Mouse (Mus musculus) limb, embryonic 13.5 days (tissue): ENCODE measurements around the gene Rhox3e. TPM values are rescaled to one million over a fixed set of nuclear protein-coding genes. Genes with fewer than 3 reads are reported as not detected.
"Not testable (repeated sequence)": the region's sequence is repeated elsewhere in the genome, so short reads cannot be mapped to it uniquely, and the experiment has no call there.

Experiments
- ATAC-seq: fragments of 200-750 bp; cut with Nextera tagmentation; 2 replicates; pipeline ENCODE4 v1.8.0; 2017; ENCODE audit warnings: low read depth, moderate number of reproducible peaks, moderate TSS enrichment; ENCODE audit not compliant: low FRiP score
- H3K27ac ChIP-seq: fragments of 300-500 bp; sonication (generic); 2 replicates; pipeline ENCODE4 v1.5.1; 2015; ENCODE audit warnings: inconsistent platforms, mild to moderate bottlenecking, moderate library complexity
- H3K27me3 ChIP-seq: fragments of 300-500 bp; sonication (generic); 2 replicates; pipeline ENCODE4 v1.6.1; 2015; ENCODE audit warnings: mild to moderate bottlenecking, inconsistent platforms
- H3K36me3 ChIP-seq: fragments of 300-500 bp; sonication (generic); 2 replicates; pipeline ENCODE4 v1.6.1; 2015; ENCODE audit warnings: inconsistent platforms, mild to moderate bottlenecking, moderate library complexity
- H3K4me1 ChIP-seq: fragments of 300-500 bp; sonication (generic); 2 replicates; pipeline ENCODE4 v1.6.1; 2015; ENCODE audit warnings: inconsistent platforms
- H3K4me2 ChIP-seq: fragments of 300-500 bp; sonication (generic); replicated peaks from 2 replicates; pipeline ENCODE4 v1.6.1; 2015; ENCODE audit warnings: inconsistent platforms, mild to moderate bottlenecking, moderate library complexity
- H3K4me3 ChIP-seq: fragments of 300-500 bp; sonication (generic); 2 replicates; pipeline ENCODE4 v1.5.1; 2015; ENCODE audit warnings: moderate library complexity, mild to moderate bottlenecking, inconsistent platforms
- H3K9ac ChIP-seq: fragments of 300-500 bp; sonication (generic); 2 replicates; pipeline ENCODE4 v1.6.1; 2015; ENCODE audit warnings: mild to moderate bottlenecking, inconsistent platforms
- H3K9me3 ChIP-seq: fragments of 300-500 bp; sonication (generic); 2 replicates; pipeline ENCODE4 v1.6.1; 2016; ENCODE audit warnings: inconsistent platforms
- WGBS: fragments of 180-500 bp; shearing (Covaris S2); methylation state at CpG from one replicate; pipeline ENCODE4 v1.1.7; 2015; 5-methylcytosine and 5-hydroxymethylcytosine counted together
- polyA plus RNA-seq: library from polyadenylated mRNA; unstranded; fragments of >200 nt; fragmentation: Nextera tagmentation; extraction: Ambion mirVana; gene quantifications from 2 replicates; pipeline ENCODE4 v1.2.1, GENCODE M21; 2015

Rhox3e gene
- not detected in 2 replicates for polyA plus RNA-seq

DNA sequence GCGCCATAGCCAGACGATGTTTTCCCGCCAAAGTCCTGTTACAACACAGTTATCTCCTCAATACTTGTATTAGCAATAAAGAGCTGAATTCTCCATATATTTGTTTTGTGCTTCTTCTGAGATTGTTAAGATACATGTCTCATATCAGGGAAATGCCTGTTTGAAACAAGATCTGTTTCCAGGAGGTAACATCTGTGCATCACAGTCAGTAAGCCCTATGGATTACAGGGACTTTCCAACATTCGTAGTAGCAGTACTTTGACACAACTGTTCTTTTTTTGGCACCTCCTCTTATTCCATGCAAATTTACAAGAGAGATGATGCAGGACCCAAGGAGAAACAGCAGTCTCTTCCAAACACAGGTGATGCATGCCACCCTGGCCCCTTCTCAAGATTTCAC is at the start of gene Rhox3e:
TSS of gene Rhox3e (plus strand) at position 301 of the 400 bp plus-strand sequence.
- H3K36me3 ChIP-seq, ATAC-seq, H3K4me3 ChIP-seq, H3K4me2 ChIP-seq, H3K9ac ChIP-seq, H3K27me3 ChIP-seq, H3K4me1 ChIP-seq, H3K9me3 ChIP-seq, H3K27ac ChIP-seq: not testable (repeated sequence)
- WGBS: no CpG with 5 or more reads among the region's 4 CpGs

DNA sequence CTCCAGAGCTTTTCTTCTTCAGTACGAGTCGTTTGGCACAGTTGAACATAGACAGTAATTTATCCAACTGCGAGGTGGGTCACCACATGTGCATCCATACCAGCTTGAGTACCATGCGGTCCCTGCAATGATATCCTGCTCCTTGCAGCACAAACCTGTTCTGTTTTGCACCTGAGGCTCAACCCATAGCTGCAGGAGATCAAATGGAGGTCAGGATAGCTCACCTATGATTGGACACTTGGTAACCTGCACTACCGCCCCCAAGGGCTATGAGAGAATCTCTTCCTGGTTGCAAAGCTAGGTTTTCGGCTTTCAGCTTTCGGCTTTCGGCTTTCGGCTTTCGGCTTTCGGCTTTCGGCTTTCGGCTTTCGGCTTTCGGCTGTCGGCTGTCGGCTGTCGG is 27.8 kb upstream of the Rhox3e start, which contains the start of gene Rhox4d:
TSS of gene Rhox4d (plus strand) at position 301 of the 400 bp plus-strand sequence.
- H3K4me3 ChIP-seq, ATAC-seq, H3K4me2 ChIP-seq, H3K4me1 ChIP-seq, H3K27ac ChIP-seq, H3K27me3 ChIP-seq, H3K36me3 ChIP-seq, H3K9me3 ChIP-seq, H3K9ac ChIP-seq: not testable (repeated sequence)
- WGBS: 95% methylated on average over 15 of the region's 18 CpGs

DNA sequence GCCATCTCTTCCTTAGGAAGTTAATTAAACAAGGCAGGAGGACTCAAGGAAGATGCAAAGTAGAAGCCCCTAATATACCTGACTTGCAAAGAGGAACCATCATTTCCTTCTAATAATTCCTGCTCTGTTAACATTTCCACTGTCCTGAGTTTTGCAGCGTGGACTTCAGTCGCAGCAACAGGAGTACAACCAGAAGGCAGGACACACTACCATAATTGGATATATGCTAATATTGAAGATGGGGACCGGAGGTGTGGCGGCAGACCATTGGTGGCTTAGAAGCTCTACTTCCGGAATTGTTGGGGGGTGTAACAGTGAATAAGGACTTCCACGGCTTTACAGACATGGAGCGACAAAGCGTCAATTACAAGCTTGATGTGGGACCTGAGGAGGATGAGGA is 11.7 kb upstream of the Rhox3e start, which contains the start of gene Rhox2e:
TSS of gene Rhox2e (plus strand) at position 301 of the 400 bp plus-strand sequence.
- not testable (repeated sequence) for H3K36me3 ChIP-seq, H3K27ac ChIP-seq, H3K9ac ChIP-seq, H3K4me2 ChIP-seq, H3K9me3 ChIP-seq, H3K4me1 ChIP-seq, H3K27me3 ChIP-seq, H3K4me3 ChIP-seq, ATAC-seq
- WGBS: 92% methylated on average over 2 of the region's 8 CpGs

DNA sequence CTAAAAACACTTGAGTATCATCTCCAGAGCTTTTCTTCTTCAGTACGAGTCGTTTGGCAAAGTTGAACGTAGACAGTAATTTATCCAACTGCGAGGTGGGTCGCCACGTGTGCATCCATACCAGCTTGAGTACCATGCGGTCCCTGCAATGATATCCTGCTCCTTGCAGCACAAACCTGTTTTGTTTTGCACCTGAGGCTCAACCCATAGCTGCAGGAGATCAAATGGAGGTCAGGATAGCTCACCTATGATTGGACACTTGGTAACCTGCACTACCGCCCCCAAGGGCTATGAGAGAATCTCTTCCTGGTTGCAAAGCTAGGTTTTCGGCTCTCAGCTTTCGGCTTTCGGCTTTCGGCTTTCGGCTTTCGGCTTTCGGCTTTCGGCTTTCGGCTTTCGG is 15.3 kb downstream of the Rhox3e start, which contains the start of gene Rhox4e:
TSS of gene Rhox4e (plus strand) at position 301 of the 400 bp plus-strand sequence.
- not testable (repeated sequence) for H3K36me3 ChIP-seq, H3K4me2 ChIP-seq, H3K9me3 ChIP-seq, ATAC-seq, H3K4me1 ChIP-seq, H3K27me3 ChIP-seq, H3K4me3 ChIP-seq, H3K9ac ChIP-seq, H3K27ac ChIP-seq
- 98% methylated on average over 8 of the region's 18 CpGs for WGBS

DNA sequence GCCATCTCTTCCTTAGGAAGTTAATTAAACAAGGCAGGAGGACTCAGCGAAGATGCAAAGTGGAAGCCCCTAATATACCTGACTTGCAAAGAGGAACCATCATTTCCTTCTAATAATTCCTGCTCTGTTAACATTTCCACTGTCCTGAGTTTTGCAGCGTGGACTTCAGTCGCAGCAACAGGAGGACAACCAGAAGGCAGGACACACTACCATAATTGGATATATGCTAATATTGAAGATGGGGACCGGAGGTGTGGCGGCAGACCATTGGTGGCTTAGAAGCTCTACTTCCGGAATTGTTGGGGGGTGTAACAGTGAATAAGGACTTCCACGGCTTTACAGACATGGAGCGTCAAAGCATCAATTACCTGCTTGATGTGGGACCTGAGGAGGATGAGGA is 29.3 kb downstream of the Rhox3e start, which contains the start of gene Rhox2f:
TSS of gene Rhox2f (plus strand) at position 301 of the 400 bp plus-strand sequence.
- not testable (repeated sequence) for H3K27ac ChIP-seq, ATAC-seq, H3K4me2 ChIP-seq, H3K9me3 ChIP-seq, H3K4me1 ChIP-seq, H3K36me3 ChIP-seq, H3K4me3 ChIP-seq, H3K27me3 ChIP-seq, H3K9ac ChIP-seq
- WGBS: 93% methylated on average over 8 of the region's 8 CpGs

DNA sequence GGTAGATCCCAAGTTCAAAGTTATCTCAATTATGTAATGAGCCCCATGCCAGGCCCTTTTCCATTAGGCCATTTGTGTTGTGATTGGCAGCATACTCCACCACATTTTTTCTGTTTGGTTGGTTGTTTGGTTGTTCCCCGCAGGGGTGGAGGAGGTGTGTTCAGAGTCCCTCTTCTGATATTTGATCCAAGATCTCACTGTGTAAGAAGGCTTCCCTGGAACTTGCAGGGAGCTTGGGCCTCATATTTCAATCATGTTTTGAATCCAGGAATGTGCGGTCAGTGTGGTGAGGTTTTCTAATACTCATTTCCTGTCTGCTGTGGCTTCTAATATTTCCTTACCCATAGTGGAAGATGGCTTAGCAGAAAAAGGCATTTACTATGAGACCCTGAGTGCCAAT is 30.8 kb downstream of the Rhox3e start:
- H3K36me3 ChIP-seq, H3K4me2 ChIP-seq, H3K4me1 ChIP-seq, H3K4me3 ChIP-seq, H3K9me3 ChIP-seq, H3K9ac ChIP-seq, ATAC-seq, H3K27ac ChIP-seq, H3K27me3 ChIP-seq: not testable (repeated sequence)
- WGBS: 32% methylated on average over 2 of the region's 2 CpGs

DNA sequence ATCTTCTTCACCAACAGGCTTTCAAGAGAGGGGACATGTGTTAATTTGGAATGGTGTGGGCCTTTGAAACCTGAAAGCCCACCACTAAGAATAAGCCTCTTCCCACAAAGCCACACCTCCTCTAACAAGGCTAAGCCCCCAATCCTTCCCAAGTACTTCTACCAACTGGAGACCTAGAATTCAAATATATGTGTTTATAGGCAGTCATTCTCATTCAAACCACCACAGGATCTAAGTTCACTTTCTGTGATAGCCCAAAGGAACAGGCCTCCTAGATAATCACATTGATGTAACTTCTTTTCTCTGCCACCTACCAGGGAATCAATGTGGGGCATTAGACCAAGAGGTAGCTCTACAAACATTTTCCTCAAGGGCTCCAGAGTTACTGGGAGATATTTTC is 38.9 kb downstream of the Rhox3e start, which contains the start of gene Rhox3f:
TSS of gene Rhox3f (plus strand) at position 301 of the 400 bp plus-strand sequence.
- H3K4me2 ChIP-seq, H3K27me3 ChIP-seq, H3K9ac ChIP-seq, H3K4me3 ChIP-seq, H3K27ac ChIP-seq, H3K9me3 ChIP-seq, H3K4me1 ChIP-seq, ATAC-seq, H3K36me3 ChIP-seq: not testable (repeated sequence)

Other genes with a start within 250 kb of the Rhox3e start
- not detected in 2 replicates for gene Rhox3a2, start 162.0 kb upstream of the Rhox3e start, polyA plus RNA-seq
- gene Rhox4a2, start 151.2 kb upstream of the Rhox3e start, polyA plus RNA-seq: 0.67 and 1.2 TPM in 2 replicates
- gene Rhox2b, start 130.0 kb upstream of the Rhox3e start, polyA plus RNA-seq: not detected in 2 replicates
- 0.42 TPM in 1 of 2 replicates, not detected in the other for gene Rhox4b, start 109.5 kb upstream of the Rhox3e start, polyA plus RNA-seq
- 0.19 TPM in 1 of 2 replicates, not detected in the other for gene Rhox2c, start 88.3 kb upstream of the Rhox3e start, polyA plus RNA-seq
- gene Rhox3c, start 83.4 kb upstream of the Rhox3e start, polyA plus RNA-seq: not detected in 2 replicates
- not detected in 2 replicates for gene Rhox4c, start 61.7 kb upstream of the Rhox3e start, polyA plus RNA-seq
- not detected in 2 replicates for gene Rhox2d, start 48.6 kb upstream of the Rhox3e start, polyA plus RNA-seq
- not detected in 2 replicates for gene Rhox4d, start 27.7 kb upstream of the Rhox3e start, polyA plus RNA-seq
- gene Rhox2e, start 11.6 kb upstream of the Rhox3e start, polyA plus RNA-seq: not detected in 2 replicates
- gene Rhox4e, start 15.4 kb downstream of the Rhox3e start, polyA plus RNA-seq: 0.42 TPM in 1 of 2 replicates, not detected in the other
- not detected in 2 replicates for gene Rhox2f, start 29.4 kb downstream of the Rhox3e start, polyA plus RNA-seq
- not detected in 2 replicates for gene Rhox3f, start 39.0 kb downstream of the Rhox3e start, polyA plus RNA-seq
- not detected in 2 replicates for gene Rhox4f, start 65.7 kb downstream of the Rhox3e start, polyA plus RNA-seq
- gene Rhox3g, start 86.6 kb downstream of the Rhox3e start, polyA plus RNA-seq: not detected in 2 replicates
- gene Rhox2g, start 101.5 kb downstream of the Rhox3e start, polyA plus RNA-seq: not detected in 2 replicates
- gene Rhox4g, start 109.3 kb downstream of the Rhox3e start, polyA plus RNA-seq: not detected in 2 replicates
- gene Rhox3h, start 126.7 kb downstream of the Rhox3e start, polyA plus RNA-seq: not detected in 2 replicates
- not detected in 2 replicates for gene Rhox2h, start 131.3 kb downstream of the Rhox3e start, polyA plus RNA-seq